Mouse (Mus musculus) bone marrow macrophage, adult 2 months (primary cell): Measurements from ENCODE around the gene Thsd7a.

Source experiments
- CTCF ChIP-seq: IDR thresholded peaks from 2 replicates; pipeline ENCODE4 v1.5.1; 2012; ENCODE audit warnings: low read depth, mild to moderate bottlenecking, low read length, moderate library complexity
- POLR2A ChIP-seq: IDR thresholded peaks from 2 replicates; pipeline ENCODE4 v1.6.1; 2012; ENCODE audit warnings: mild to moderate bottlenecking, low read depth, low read length, borderline replicate concordance

DNA sequence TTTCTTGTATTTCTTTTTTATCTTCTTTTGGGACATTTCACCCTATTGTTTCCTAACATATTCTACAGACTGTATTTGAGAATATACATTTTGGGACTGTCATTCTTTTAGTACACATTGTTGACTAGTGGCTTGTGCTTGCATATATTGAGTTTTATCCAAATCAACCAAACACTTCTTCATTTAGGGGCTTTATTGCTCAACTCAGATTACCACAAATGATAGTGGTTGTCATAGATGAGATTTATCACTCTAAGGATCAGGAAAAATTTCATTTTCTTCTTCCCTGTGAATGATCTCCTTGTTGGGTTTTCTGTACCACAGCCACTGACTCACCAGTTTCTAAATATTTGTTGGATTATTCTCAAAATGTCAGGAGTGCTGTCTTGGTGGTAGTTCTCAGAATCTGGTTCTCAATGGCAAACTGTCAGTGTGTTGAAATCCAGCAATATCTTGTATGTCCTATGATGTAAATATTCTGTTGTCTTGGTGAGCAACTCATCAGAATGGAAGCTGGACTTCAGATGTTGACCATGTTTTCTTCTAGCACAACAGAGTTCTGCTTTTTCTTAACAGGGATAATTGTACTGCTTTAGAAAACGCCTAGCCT, 294.2 kb downstream of the Thsd7a start:
- TF ChIP-seq CTCF (no peak), POLR2A (no peak)
